Mouse (Mus musculus) embryonic fibroblast, embryonic 13.5 days (primary cell): ENCODE measurements around the gene Col26a1.

ENCODE experiments used
- CTCF ChIP-seq: IDR thresholded peaks from 2 replicates; pipeline ENCODE4 v1.5.1; 2011; ENCODE audit warnings: mild to moderate bottlenecking, control low read depth, low read length, moderate library complexity, borderline replicate concordance; ENCODE audit not compliant: insufficient read depth
- POLR2A ChIP-seq: IDR thresholded peaks from 2 replicates; pipeline ENCODE4 v1.6.1; 2011; ENCODE audit warnings: low read depth, mild to moderate bottlenecking, control low read depth, low read length, moderate library complexity

- TF ChIP-seq CTCF (no peak), POLR2A (no peak)
These were observed 21.6 kb downstream of the Col26a1 start for GRCm38 (mm10) chr5:136861191-136861940.
